Mouse (Mus musculus): Measurements from ENCODE around the gene Tcl1. TPM values are rescaled to one million over a fixed set of nuclear protein-coding genes. Genes with fewer than 3 reads are reported as not detected.
"Not testable (repeated sequence)": the region's sequence is repeated elsewhere in the genome, so short reads cannot be mapped to it uniquely, and the experiment has no call there.

Tcl1 gene
- polyA plus RNA-seq, 1 experiment from 2014 or later: not detected

DNA sequence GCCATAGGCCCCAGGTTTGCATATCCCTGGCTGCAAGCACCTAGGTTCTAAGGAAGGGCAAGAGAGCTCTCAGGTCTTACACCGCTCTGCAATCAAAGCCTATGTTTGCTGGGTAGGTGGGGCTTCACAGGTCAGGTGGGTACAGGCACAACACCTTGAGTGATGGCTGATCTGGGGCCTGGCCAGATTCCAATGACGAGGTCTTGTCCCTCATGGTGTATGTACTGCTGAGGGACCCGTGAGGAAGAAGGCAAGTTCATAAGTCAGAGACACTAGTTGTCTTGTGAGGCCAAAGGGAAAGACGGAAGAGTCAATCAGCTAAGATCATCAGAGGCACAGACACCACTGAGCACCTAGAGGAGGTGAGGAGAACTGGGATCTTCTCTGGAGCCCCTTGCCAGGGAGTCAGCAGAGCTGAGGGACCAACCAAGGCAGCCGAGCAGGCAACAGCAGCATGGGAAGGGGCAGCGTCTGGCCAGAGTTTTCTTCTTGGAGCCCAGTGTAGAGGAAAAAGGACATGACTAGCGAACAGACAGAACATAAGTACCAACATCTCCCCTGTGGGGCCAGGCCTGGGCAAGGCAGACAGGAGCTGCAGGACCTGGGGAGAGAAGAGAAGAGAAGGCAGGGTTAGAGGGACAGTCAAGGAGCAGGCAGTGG, 5.4 kb downstream of the Tcl1 start:
- Histone ChIP-seq H3K27me3 (replicated peaks; ENCODE audit: low read depth, poor library complexity, severe bottlenecking) (no peaks in the 10 kb centered on the region), H3K36me3 (replicated peaks) (no peaks in the 10 kb centered on the region), H3K27ac (replicated peaks) (no peak overlapping the region), H3K4me1 (no peaks in the 10 kb centered on the region), H3K4me3 (no peak overlapping the region), H3K9me3 (no peaks in the 10 kb centered on the region)
- whole genome bisulfite sequencing: 87% methylated on average over 7 of the region's 7 CpGs
- DNase-seq (ENCODE audit: low spot score): no peak

DNA sequence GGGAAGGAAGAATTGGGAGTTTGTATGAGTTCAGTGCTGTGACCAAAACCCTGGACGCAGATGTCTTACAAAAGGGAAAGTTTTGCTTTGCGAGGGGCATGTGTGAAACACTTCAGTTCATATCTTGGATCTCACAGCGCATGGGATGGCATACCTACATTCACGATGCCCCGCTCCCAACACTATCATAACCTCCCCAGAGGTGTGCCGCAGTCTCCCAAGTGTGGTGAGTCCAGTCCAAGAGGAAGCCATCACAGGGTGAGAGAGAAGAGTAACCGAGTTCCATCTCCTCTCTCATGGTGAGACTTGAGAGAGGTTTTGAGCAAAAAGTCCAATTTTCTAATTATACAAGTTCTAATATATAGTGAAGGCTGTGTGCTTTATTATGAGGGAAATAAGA, 13.4 kb downstream of the Tcl1 start:
- no peak for DNase-seq (ENCODE audit: low spot score)
- H3K4me1 ChIP-seq: no peaks in the 10 kb centered on the region
- H3K27ac ChIP-seq (replicated peaks): no peak overlapping the region
- no peaks in the 10 kb centered on the region for H3K9me3 ChIP-seq
- 94% methylated on average over 7 of the region's 7 CpGs for WGBS
- H3K4me3 ChIP-seq: no peak overlapping the region
- H3K36me3 ChIP-seq (replicated peaks): no peaks in the 10 kb centered on the region
- no peaks in the 10 kb centered on the region for H3K27me3 ChIP-seq (replicated peaks; ENCODE audit: low read depth, poor library complexity, severe bottlenecking)

DNA sequence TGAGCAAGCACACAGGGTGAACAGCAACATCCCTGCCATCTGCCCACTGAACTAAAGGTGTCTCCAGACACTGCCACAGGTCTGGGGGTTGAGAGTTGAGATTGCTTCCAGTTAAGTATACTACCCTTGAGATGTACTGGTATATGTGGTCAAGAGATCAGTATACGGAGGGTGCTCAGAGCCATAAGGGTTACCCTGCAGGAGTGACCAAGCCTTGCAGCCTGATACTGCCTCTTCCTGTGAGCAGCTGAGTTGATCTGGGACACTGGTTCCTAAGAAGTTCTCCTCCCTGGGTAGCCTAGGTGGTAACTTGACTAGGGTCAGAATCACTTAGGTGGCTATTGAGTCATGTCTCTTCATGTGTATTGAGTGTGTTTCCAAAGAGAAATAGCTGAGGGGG, 14.2 kb downstream of the Tcl1 start:
- Histone ChIP-seq H3K4me1 (no peaks in the 10 kb centered on the region), H3K27me3 (replicated peaks; ENCODE audit: low read depth, poor library complexity, severe bottlenecking) (no peaks in the 10 kb centered on the region), H3K9me3 (no peaks in the 10 kb centered on the region), H3K36me3 (replicated peaks) (no peaks in the 10 kb centered on the region), H3K4me3 (no peak overlapping the region), H3K27ac (replicated peaks) (no peak overlapping the region)
- WGBS: 89% methylated on average over 1 of the region's 1 CpGs
- no peak for DNase-seq (ENCODE audit: low spot score)

DNA sequence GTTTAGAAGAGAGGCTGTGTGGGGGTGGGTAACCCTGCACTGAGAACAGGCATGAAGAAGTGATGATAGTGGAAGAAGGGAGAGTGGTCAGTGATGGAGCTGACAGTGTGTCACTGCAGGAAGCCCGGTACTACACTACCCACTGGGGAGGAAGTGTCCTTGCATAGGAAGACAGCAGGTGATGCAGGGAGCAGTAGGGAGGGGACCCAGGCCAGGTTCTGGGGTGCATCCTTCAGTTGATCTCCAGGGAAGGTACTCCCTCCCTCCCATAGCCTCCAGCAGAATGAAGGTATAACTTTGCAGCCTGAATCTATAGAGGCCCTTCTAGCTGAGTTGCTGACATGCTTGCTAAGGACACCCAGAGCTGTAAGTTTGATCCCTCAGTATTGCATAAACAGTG, 15.5 kb downstream of the Tcl1 start:
- H3K27ac ChIP-seq (replicated peaks): no peak overlapping the region
- H3K4me3 ChIP-seq: no peak overlapping the region
- H3K9me3 ChIP-seq: no peaks in the 10 kb centered on the region
- H3K36me3 ChIP-seq (replicated peaks): no peaks in the 10 kb centered on the region
- H3K4me1 ChIP-seq: no peaks in the 10 kb centered on the region
- no peak for DNase-seq (ENCODE audit: low spot score)
- no peaks in the 10 kb centered on the region for H3K27me3 ChIP-seq (replicated peaks; ENCODE audit: low read depth, poor library complexity, severe bottlenecking)
- 70% methylated on average over 1 of the region's 1 CpGs for WGBS

DNA sequence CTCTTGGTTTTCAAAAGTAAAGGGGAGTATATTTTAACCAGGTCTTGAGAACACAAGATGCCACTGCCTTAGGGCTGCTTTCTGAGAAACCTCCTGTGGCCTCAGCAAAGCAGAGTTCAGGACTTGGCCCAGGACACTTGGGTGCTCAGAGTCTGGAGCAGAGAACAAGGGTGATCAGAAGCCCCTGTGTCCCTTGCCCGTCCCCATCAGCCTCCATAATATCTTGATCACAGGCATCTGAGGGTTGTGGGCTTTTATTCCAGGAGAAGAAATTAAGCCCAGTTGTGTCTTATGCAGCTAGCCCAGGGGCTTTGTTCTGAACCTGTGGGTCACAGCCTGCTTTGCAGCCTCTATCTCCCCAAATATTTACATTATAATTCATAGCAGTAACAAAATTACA, 20.9 kb downstream of the Tcl1 start, which contains the start of gene Tcl1b4:
Gene Tcl1b4 (plus strand): TSS at position 301 of the 400 bp plus-strand sequence.
- H3K4me1 ChIP-seq; H3K36me3 ChIP-seq (replicated peaks); DNase-seq (ENCODE audit: low spot score); H3K27me3 ChIP-seq (replicated peaks; ENCODE audit: low read depth, poor library complexity, severe bottlenecking); H3K27ac ChIP-seq (replicated peaks); H3K4me3 ChIP-seq; H3K9me3 ChIP-seq: not testable (repeated sequence)
- WGBS: 86% methylated on average over 1 of the region's 1 CpGs

DNA sequence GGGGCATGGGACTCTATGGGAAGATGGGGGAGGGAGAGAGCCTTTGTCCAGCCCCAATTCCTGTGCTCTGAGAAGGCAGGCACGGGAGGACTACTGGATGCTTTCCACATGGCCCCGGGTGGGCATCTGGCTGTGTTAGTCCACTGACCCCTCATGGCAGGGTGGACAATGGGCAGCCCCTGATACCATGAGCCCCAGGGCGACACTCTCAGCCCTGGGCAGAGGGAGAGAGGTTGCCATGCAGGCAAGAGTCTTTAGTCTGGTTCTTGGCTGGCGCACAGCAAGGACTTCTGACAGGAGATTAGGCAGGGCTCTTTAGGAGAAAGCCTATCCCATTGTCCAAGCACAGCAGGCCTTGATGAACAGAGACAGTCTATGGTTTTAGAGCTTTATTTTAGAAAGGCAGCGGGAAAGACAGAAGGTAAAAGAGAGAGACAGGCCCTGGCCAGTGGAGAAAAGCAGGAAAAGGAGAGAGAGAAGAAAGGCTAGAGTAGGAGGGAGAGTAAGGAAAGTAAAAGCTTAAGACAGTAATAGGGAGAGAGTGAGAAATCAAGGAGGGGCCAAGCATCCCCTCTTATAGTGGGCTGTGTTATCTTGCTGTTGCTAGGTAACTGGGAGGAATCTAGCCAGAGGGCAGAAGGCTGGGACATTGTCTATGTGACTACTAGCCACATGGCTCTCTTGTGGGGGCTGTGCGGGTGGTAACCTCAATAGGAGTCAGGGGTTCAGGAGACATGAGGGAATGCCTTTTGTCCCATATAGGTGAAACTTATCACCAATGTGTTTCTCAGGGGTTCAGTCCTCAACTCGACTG, 22.7 kb downstream of the Tcl1 start:
- not testable (repeated sequence) for H3K27me3 ChIP-seq (replicated peaks; ENCODE audit: low read depth, poor library complexity, severe bottlenecking); H3K4me3 ChIP-seq; H3K27ac ChIP-seq (replicated peaks); DNase-seq (ENCODE audit: low spot score); H3K4me1 ChIP-seq; H3K9me3 ChIP-seq; H3K36me3 ChIP-seq (replicated peaks)
- WGBS: 41% methylated on average over 7 of the region's 7 CpGs

DNA sequence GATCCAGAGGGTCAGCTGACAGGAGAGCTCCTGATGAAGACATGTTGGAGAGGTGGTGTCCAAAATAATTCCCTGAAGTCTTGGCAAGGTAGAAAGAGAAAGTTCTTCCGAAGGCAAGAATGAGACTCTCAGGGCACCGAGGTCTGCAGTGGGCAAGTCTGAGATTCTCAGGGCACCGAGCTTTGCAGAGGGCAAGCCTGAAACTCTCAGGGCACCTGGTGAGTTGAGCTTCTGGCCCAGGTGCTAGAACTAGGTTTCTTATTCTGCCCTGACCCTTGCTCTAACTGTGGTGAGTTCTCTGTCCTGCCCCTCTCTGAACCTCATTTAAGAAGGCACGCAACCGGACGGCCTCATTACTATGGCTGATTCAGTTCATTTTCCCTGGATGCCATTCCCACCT, 31.9 kb downstream of the Tcl1 start, which contains the start of gene Tcl1b3:
Gene Tcl1b3 (plus strand): TSS at position 301 of the 400 bp plus-strand sequence.
- H3K36me3 ChIP-seq (replicated peaks); H3K4me3 ChIP-seq; H3K27me3 ChIP-seq (replicated peaks; ENCODE audit: low read depth, poor library complexity, severe bottlenecking); H3K9me3 ChIP-seq; H3K27ac ChIP-seq (replicated peaks); DNase-seq (ENCODE audit: low spot score); H3K4me1 ChIP-seq: not testable (repeated sequence)
- WGBS: 88% methylated on average over 6 of the region's 6 CpGs

DNA sequence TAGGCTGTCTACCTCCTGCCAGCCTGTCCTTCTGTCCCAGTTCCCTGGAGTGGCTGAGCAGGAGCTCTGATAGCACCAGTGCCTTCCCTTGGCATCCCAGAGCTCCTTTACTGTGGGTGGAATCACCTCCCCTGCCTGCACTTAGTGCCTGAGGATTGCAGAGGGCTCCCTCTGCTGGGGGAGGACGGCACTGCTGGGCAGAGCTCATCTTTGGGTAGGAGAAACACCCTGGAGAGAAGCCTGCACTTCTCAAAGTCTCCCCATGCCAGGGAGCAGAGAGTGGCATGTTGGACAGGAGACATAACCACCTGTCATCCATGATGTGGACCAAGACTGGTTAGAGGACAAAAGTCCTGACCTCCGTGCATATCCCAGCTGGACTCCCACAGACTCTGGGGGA, 33.6 kb downstream of the Tcl1 start:
- WGBS: 48% methylated on average over 2 of the region's 2 CpGs
- H3K27me3 ChIP-seq (replicated peaks; ENCODE audit: low read depth, poor library complexity, severe bottlenecking); DNase-seq (ENCODE audit: low spot score): not testable (repeated sequence)

DNA sequence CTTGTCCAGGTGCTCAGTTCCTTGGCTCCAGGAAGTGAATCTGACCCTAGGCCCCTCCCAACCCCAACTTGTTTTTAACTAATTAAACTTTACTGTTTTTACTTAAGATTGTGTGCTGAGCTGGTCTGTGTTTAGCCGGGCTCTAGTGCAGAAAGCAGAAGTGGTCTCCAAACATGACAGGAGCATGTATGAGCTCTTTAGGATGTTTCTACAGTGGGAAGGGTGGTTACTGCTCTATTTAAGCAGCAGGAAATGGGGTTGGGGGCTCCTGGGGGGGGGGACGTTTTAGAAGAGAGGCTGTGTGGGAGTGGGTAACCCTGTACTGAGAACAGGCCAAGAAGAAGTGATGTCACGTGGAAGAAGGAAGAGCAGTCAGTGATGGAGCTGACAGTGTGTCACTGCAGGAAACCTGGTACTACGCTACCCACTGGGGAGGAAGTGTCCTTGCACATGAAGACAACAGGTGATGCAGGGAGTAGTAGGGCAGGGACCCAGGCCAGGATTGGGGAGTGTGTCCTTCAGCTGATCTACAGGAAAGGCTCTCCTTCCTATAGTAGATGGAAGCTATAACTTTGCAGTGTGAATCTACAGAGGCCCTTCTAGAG, 41.5 kb downstream of the Tcl1 start:
- not testable (repeated sequence) for DNase-seq (ENCODE audit: low spot score); H3K4me1 ChIP-seq; H3K9me3 ChIP-seq; H3K36me3 ChIP-seq (replicated peaks); H3K27ac ChIP-seq (replicated peaks); H3K4me3 ChIP-seq; H3K27me3 ChIP-seq (replicated peaks; ENCODE audit: low read depth, poor library complexity, severe bottlenecking)
- WGBS: 77% methylated on average over 4 of the region's 4 CpGs

More for the DNA sequence above, 33.6 kb downstream of the Tcl1 start:
- H3K27ac ChIP-seq (replicated peaks); H3K36me3 ChIP-seq (replicated peaks); H3K9me3 ChIP-seq; H3K4me1 ChIP-seq; H3K4me3 ChIP-seq: not testable (repeated sequence)

DNA sequence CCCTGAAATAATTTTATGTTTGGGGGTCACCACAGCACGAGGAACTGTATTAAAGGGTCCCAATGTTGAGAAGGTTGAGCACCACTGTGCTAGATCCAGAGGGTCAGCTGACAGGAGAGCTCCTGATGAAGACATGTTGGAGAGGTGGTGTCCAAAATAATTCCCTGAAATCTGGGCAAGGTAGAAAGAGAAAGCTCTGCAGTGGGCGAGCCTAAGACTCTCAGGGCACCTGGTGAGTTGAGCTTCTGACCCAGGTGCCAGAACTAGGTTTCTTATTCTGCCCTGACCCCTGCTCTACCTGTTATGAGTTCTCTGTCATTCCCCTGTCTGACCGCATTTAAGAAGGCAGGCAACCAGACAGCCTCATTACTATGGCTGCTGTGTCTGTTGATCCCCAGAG, 46.5 kb downstream of the Tcl1 start, which contains the start of gene Tcl1b5:
Gene Tcl1b5 (plus strand): TSS at position 301 of the 400 bp plus-strand sequence.
- WGBS: 70% methylated on average over 3 of the region's 3 CpGs
- not testable (repeated sequence) for H3K36me3 ChIP-seq (replicated peaks); H3K27me3 ChIP-seq (replicated peaks; ENCODE audit: low read depth, poor library complexity, severe bottlenecking); H3K9me3 ChIP-seq; H3K4me3 ChIP-seq; H3K4me1 ChIP-seq; H3K27ac ChIP-seq (replicated peaks); DNase-seq (ENCODE audit: low spot score)

DNA sequence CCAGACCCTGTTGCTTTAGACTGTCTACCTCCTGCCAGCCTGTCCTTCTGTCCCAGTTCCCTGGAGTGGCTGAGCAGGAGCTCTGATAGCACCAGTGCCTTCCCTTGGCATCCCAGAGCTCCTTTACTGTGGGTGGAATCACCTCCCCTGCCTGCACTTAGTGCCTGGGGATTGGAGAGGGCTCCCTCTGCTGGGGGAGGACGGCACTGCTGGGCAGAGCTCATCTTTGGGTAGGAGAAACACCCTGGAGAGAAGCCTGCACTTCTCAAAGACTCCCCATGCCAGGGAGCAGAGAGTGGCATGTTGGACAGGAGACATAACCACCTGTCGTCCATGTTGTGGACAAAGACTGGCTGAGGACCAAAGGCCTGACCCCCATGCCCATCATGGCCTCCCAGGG, 48.3 kb downstream of the Tcl1 start:
- H3K9me3 ChIP-seq; H3K4me3 ChIP-seq; H3K27me3 ChIP-seq (replicated peaks; ENCODE audit: low read depth, poor library complexity, severe bottlenecking); H3K36me3 ChIP-seq (replicated peaks); H3K27ac ChIP-seq (replicated peaks); H3K4me1 ChIP-seq: not testable (repeated sequence)
- peak; percentile 21 for DNase-seq (ENCODE audit: low spot score)
- 38% methylated on average over 2 of the region's 2 CpGs for WGBS

DNA sequence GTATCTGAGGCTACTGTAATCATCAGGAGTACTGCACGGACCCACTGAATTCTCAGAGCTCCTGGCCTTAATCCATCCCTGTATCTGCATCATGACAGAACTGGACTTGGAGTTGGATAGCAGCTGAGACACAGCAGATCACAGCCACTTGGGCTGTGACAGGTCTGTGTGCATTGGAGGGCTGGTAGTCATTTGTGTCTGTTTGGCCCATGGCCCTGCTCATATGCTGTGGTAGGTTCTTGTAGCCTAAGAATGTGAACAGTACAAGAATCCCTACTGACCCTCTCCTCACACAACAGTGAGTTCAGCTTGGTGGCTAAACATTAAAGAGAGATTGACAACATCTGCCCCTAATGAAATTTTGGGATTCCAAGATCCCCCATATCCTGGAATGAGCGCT, 49.2 kb downstream of the Tcl1 start:
- Histone ChIP-seq H3K27me3 (replicated peaks; ENCODE audit: low read depth, poor library complexity, severe bottlenecking) (no peaks in the 10 kb centered on the region), H3K36me3 (replicated peaks) (no peaks in the 10 kb centered on the region), H3K4me3 (no peak overlapping the region), H3K9me3 (no peaks in the 10 kb centered on the region), H3K4me1 (no peaks in the 10 kb centered on the region), H3K27ac (replicated peaks) (no peak overlapping the region)
- DNase-seq (ENCODE audit: low spot score): no peak
- WGBS: 88% methylated on average over 2 of the region's 2 CpGs

Measured in embryonic facial prominence, embryonic 10.5 days (tissue).